Mouse (Mus musculus): Measurements from ENCODE around the gene Hoga1. TPM values are rescaled to one million over a fixed set of nuclear protein-coding genes. Genes with fewer than 3 reads are reported as not detected.

Gene Hoga1
- polyA plus RNA-seq (2016; fragmentation: Nextera tagmentation; extraction: Ambion mirVana), result 0.98 and 1.3 TPM in 2 replicates

- Histone ChIP-seq H3K27ac (replicated peaks) (no peak within 1 kb of the TSS), H3K4me1 (peaks cover 6% of the 10 kb centered on the region), H3K9ac (replicated peaks) (no peak within 1 kb of the TSS), H3K27me3 (peaks cover 3% of the 10 kb centered on the region; the same call in 1 of the 2 replicates), H3K4me2 (replicated peaks) (peak within 1 kb of the TSS; percentile 45), H3K36me3 (no peaks in the 10 kb centered on the region), H3K4me3 (peak within 1 kb of the TSS; percentile 27), H3K9me3 (no peaks in the 10 kb centered on the region)
- 25% methylated on average over 23 of the region's 23 CpGs for WGBS
- peak; percentile 79 for ATAC-seq (ENCODE audit: low FRiP score, low read depth)
Measured at GRCm38 (mm10) chr19:42045269-42046102, at the start of gene Hoga1. Hoga1 (plus strand) TSS chr19:42045610.

- H3K27me3 ChIP-seq, result no peaks in the 10 kb centered on the region
- H3K9ac ChIP-seq (replicated peaks), result no peak overlapping the region
- H3K27ac ChIP-seq (replicated peaks), result no peak overlapping the region
- no peaks in the 10 kb centered on the region for H3K9me3 ChIP-seq
- no peaks in the 10 kb centered on the region for H3K36me3 ChIP-seq
- H3K4me3 ChIP-seq, result no peak overlapping the region
- no peak for ATAC-seq (ENCODE audit: low FRiP score, low read depth)
- H3K4me2 ChIP-seq (replicated peaks), result no peak overlapping the region
- WGBS, result 91% methylated on average over 10 of the region's 10 CpGs
- peaks cover 6% of the 10 kb centered on the region; the same call in 1 of the 2 replicates for H3K4me1 ChIP-seq
Measured at GRCm38 (mm10) chr19:41997090-41997489, 48.3 kb upstream of the Hoga1 start.

GRCm38 (mm10) chr19:41998770-41999548, 46.5 kb upstream of the Hoga1 start:
- Histone ChIP-seq H3K9ac (replicated peaks) (no peak overlapping the region), H3K4me2 (replicated peaks) (no peak overlapping the region), H3K4me1 (peaks cover 6% of the 10 kb centered on the region; the same call in 1 of the 2 replicates), H3K9me3 (no peaks in the 10 kb centered on the region), H3K27ac (replicated peaks) (no peak overlapping the region), H3K27me3 (no peaks in the 10 kb centered on the region), H3K4me3 (no peak overlapping the region), H3K36me3 (no peaks in the 10 kb centered on the region)
- 93% methylated on average over 9 of the region's 9 CpGs for WGBS
- no peak for ATAC-seq (ENCODE audit: low FRiP score, low read depth)

GRCm38 (mm10) chr19:41999688-42000283, 45.6 kb upstream of the Hoga1 start:
- WGBS, result 91% methylated on average over 4 of the region's 4 CpGs
- H3K27me3 ChIP-seq, result no peaks in the 10 kb centered on the region
- H3K4me2 ChIP-seq (replicated peaks), result no peak overlapping the region
- no peak for ATAC-seq (ENCODE audit: low FRiP score, low read depth)
- H3K4me3 ChIP-seq, result no peak overlapping the region
- H3K36me3 ChIP-seq, result no peaks in the 10 kb centered on the region
- peaks cover 6% of the 10 kb centered on the region; the same call in 1 of the 2 replicates for H3K4me1 ChIP-seq
- H3K9me3 ChIP-seq, result no peaks in the 10 kb centered on the region
- no peak overlapping the region for H3K27ac ChIP-seq (replicated peaks)
- H3K9ac ChIP-seq (replicated peaks), result no peak overlapping the region

- no peaks in the 10 kb centered on the region for H3K9me3 ChIP-seq
- no peak overlapping the region for H3K4me3 ChIP-seq
- peaks cover 4% of the 10 kb centered on the region; the same call in 1 of the 2 replicates for H3K4me1 ChIP-seq
- ATAC-seq (ENCODE audit: low FRiP score, low read depth), result no peak
- H3K4me2 ChIP-seq (replicated peaks), result no peak overlapping the region
- no peak overlapping the region for H3K9ac ChIP-seq (replicated peaks)
- H3K27ac ChIP-seq (replicated peaks), result no peak overlapping the region
- 68% methylated on average over 4 of the region's 4 CpGs for WGBS
- H3K27me3 ChIP-seq, result no peaks in the 10 kb centered on the region
- H3K36me3 ChIP-seq, result no peaks in the 10 kb centered on the region
Measured at GRCm38 (mm10) chr19:42000446-42000958, 44.9 kb upstream of the Hoga1 start.

- 88% methylated on average over 12 of the region's 12 CpGs for WGBS
- H3K27me3 ChIP-seq, result no peaks in the 10 kb centered on the region
Measured at GRCm38 (mm10) chr19:42001253-42001980, 44.0 kb upstream of the Hoga1 start.

GRCm38 (mm10) chr19:42004258-42004657, 41.2 kb upstream of the Hoga1 start:
- Histone ChIP-seq H3K4me1 (peaks cover 6% of the 10 kb centered on the region; the same call in 1 of the 2 replicates), H3K27ac (replicated peaks) (no peak overlapping the region), H3K9ac (replicated peaks) (no peak overlapping the region), H3K27me3 (no peaks in the 10 kb centered on the region), H3K4me2 (replicated peaks) (no peak overlapping the region), H3K36me3 (no peaks in the 10 kb centered on the region), H3K9me3 (no peaks in the 10 kb centered on the region), H3K4me3 (no peak overlapping the region)
- 80% methylated on average over 6 of the region's 6 CpGs for WGBS
- ATAC-seq (ENCODE audit: low FRiP score, low read depth), result no peak

More at GRCm38 (mm10) chr19:42001253-42001980, 44.0 kb upstream of the Hoga1 start:
- no peak overlapping the region for H3K4me2 ChIP-seq (replicated peaks)
- H3K4me1 ChIP-seq, result 0 out of 2 replicates have a peak, but pooled peaks cover 3% of the 10 kb centered on the region
- H3K9me3 ChIP-seq, result no peaks in the 10 kb centered on the region
- H3K27ac ChIP-seq (replicated peaks), result no peak overlapping the region
- H3K9ac ChIP-seq (replicated peaks), result no peak overlapping the region
- no peak overlapping the region for H3K4me3 ChIP-seq
- no peaks in the 10 kb centered on the region for H3K36me3 ChIP-seq
- no peak for ATAC-seq (ENCODE audit: low FRiP score, low read depth)

GRCm38 (mm10) chr19:42005616-42006015, 39.8 kb upstream of the Hoga1 start:
- no peaks in the 10 kb centered on the region for H3K27me3 ChIP-seq
- H3K4me1 ChIP-seq, result peaks cover 7% of the 10 kb centered on the region

GRCm38 (mm10) chr19:42006568-42006967, 38.8 kb upstream of the Hoga1 start:
- H3K27me3 ChIP-seq, result no peaks in the 10 kb centered on the region
- no peak overlapping the region for H3K4me3 ChIP-seq
- no peaks in the 10 kb centered on the region for H3K36me3 ChIP-seq
- ATAC-seq (ENCODE audit: low FRiP score, low read depth), result no peak
- peaks cover 6% of the 10 kb centered on the region for H3K4me1 ChIP-seq
- H3K9me3 ChIP-seq, result no peaks in the 10 kb centered on the region
- no peak overlapping the region for H3K9ac ChIP-seq (replicated peaks)
- no peak overlapping the region for H3K4me2 ChIP-seq (replicated peaks)
- H3K27ac ChIP-seq (replicated peaks), result no peak overlapping the region
- WGBS, result 74% methylated on average over 8 of the region's 8 CpGs

More at GRCm38 (mm10) chr19:42005616-42006015, 39.8 kb upstream of the Hoga1 start:
- no peak overlapping the region for H3K4me2 ChIP-seq (replicated peaks)
- H3K9ac ChIP-seq (replicated peaks), result no peak overlapping the region
- no peak overlapping the region for H3K27ac ChIP-seq (replicated peaks)
- H3K36me3 ChIP-seq, result no peaks in the 10 kb centered on the region
- no peak overlapping the region for H3K4me3 ChIP-seq
- H3K9me3 ChIP-seq, result no peaks in the 10 kb centered on the region
- ATAC-seq (ENCODE audit: low FRiP score, low read depth), result no peak
- WGBS, result 82% methylated on average over 3 of the region's 3 CpGs

- Histone ChIP-seq H3K9ac (replicated peaks) (no peak overlapping the region), H3K4me3 (no peak overlapping the region), H3K4me1 (peaks cover 6% of the 10 kb centered on the region), H3K27ac (replicated peaks) (no peak overlapping the region), H3K27me3 (no peaks in the 10 kb centered on the region), H3K36me3 (no peaks in the 10 kb centered on the region), H3K4me2 (replicated peaks) (no peak overlapping the region), H3K9me3 (no peaks in the 10 kb centered on the region)
- WGBS, result 73% methylated on average over 3 of the region's 3 CpGs
- ATAC-seq (ENCODE audit: low FRiP score, low read depth), result no peak
Measured at GRCm38 (mm10) chr19:42008586-42008985, 36.8 kb upstream of the Hoga1 start.

GRCm38 (mm10) chr19:42009067-42009466, 36.3 kb upstream of the Hoga1 start:
- H3K27me3 ChIP-seq, result no peaks in the 10 kb centered on the region
- no peak overlapping the region for H3K27ac ChIP-seq (replicated peaks)
- peaks cover 6% of the 10 kb centered on the region for H3K4me1 ChIP-seq
- no peak overlapping the region for H3K4me2 ChIP-seq (replicated peaks)
- 75% methylated on average over 7 of the region's 7 CpGs for WGBS
- no peaks in the 10 kb centered on the region for H3K9me3 ChIP-seq
- H3K36me3 ChIP-seq, result no peaks in the 10 kb centered on the region
- ATAC-seq (ENCODE audit: low FRiP score, low read depth), result no peak
- no peak overlapping the region for H3K4me3 ChIP-seq
- H3K9ac ChIP-seq (replicated peaks), result no peak overlapping the region
